Mouse (Mus musculus) c-Kit-positive CD71-positive TER-119-positive erythroid progenitor cells, embryonic 14.5 days (primary cell): ENCODE data around the gene Gm49380.

ENCODE experiments used
- DNase-seq: peaks from one replicate; pipeline ENCODE4 v3.0.0-alpha.2; 2013; ENCODE audit warnings: low spot score

Gene Gm49380

DNA sequence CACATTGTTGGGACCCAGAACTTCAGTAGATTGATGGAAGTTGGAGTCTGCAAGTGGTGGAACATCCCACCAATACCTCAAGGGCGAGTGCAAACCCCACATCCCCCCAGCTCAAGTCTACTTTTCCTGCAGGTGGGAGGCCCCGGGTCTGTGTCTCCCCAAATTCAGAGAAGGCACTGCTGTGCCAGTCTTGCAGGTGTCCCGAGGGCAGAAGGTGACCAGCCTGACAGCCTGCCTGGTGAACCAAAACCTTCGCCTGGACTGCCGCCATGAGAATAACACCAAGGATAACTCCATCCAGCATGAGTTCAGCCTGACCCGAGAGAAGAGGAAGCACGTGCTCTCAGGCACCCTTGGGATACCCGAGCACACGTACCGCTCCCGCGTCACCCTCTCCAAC lies 66.9 kb downstream of the Gm49380 start:
- DNase-seq = no peak

GRCm38 (mm10) chr9:44045884-44046272 lies 67.4 kb downstream of the Gm49380 start:
- no peak for DNase-seq

- DNase-seq = no peak
Observed at GRCm38 (mm10) chr9:44045158-44045883, 68.0 kb downstream of the Gm49380 start.

- DNase-seq = no peak
Observed at GRCm38 (mm10) chr9:44044426-44045157, 68.7 kb downstream of the Gm49380 start.

DNA sequence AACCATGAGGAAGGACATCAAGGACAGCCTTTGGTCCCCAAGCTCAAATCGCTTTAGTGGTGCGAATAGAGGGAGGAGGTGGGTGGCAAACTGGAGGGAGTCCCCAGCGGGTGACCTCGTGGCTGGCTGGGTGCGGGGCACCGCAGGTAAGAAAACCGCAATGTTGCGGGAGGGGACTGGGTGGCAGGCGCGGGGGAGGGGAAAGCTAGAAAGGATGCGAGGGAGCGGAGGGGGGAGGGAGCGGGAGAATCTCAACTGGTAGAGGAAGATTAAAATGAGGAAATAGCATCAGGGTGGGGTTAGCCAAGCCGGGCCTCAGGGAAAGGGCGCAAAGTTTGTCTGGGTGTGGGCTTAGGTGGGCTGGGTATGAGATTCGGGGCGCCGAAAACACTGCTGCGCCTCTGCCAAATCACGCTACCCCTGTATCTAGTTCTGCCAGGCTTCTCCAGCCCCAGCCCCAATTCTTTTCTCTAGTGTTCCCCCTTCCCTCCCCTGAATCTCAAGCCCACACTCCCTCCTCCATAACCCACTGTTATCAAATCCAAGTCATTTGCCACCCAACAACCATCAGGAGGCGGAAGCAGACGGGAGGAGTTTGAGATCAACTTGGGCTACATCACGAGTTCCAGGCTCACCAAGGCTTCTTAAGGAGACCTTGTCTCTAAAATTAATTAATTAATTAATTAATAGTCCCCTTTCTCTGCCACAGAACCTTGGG lies 69.4 kb downstream of the Gm49380 start:
- DNase-seq = no peak

DNA sequence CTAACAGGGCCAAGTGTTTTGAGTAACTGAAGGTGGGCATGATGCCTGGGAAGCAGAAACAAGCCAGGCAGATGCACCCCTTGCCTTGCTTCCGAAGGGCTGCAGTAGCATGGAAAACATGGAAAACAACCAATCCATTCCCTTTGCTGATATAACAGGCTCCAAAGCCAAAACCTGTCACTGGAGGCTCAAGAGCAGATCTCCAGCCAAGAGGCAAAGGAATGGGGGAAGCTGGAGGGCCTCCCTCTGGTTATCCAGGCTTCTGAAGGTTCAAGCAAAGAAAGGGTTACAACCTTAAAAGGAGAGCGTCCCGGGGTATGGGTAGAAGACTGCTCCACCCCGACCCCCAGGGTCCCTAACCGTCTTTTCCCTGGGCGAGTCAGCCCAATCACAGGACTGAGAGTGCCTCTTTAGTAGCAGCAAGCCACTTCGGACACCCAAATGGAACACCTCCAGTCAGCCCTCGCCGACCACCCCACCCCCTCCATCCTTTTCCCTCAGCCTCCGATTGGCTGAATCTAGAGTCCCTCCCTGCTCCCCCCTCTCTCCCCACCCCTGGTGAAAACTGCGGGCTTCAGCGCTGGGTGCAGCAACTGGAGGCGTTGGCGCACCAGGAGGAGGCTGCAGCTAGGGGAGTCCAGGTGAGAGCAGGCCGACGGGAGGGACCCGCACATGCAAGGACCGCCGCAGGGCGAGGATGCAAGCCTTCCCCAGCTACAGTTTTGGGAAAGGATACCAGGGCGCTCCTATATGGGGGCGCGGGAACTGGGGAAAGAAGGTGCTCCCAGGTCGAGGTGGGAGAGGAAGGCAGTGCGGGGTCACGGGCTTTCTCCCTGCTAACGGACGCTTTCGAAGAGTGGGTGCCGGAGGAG lies 70.2 kb downstream of the Gm49380 start, which contains the start of gene Thy1:
Gene Thy1, plus strand, starts transcription at position 549 of the 872 bp plus-strand sequence.
- no peak for DNase-seq

DNA sequence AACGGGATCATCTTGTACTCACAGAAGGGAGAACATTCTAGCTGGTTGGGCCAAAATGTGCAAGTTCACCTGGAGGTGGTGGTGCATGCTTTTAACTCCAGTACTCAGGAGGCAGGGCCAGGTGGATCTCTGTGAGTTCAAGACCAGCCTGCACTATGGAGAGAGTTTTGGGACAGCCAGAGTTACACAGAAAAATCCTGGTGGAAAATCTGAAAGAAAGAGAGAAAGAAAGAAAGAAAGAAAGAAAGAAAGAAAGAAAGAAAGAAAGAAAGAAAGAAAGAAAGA lies 71.0 kb downstream of the Gm49380 start:
- no peak for DNase-seq

GRCm38 (mm10) chr9:44041511-44042395 lies 71.5 kb downstream of the Gm49380 start:
- DNase-seq = no peak

- no peak for DNase-seq
Observed at GRCm38 (mm10) chr9:44037106-44037505, 76.2 kb downstream of the Gm49380 start.

- DNase-seq = no peak
Observed at GRCm38 (mm10) chr9:44033957-44034727, 79.2 kb downstream of the Gm49380 start.

DNA sequence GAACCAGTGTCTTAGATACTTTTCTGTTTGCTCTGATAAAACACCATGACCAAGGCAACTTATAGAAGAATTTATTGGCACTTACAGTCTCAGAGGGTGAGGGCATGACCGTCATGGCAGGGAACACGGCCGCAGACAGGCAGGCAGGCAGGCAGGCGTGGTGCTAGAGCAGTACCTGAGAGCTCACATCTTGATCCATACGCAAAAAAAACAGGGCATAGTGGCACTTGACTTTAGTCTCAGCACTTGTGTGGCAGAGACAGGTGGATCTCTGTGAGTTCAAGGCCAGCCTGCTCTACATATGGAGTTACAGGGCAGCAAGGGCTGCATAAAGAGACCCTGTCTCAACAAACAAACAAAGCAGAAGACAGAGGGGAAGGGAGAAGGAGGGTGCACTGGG lies 80.0 kb downstream of the Gm49380 start:
- DNase-seq = no peak

GRCm38 (mm10) chr9:44031946-44032345 lies 81.4 kb downstream of the Gm49380 start:
- no peak for DNase-seq

DNA sequence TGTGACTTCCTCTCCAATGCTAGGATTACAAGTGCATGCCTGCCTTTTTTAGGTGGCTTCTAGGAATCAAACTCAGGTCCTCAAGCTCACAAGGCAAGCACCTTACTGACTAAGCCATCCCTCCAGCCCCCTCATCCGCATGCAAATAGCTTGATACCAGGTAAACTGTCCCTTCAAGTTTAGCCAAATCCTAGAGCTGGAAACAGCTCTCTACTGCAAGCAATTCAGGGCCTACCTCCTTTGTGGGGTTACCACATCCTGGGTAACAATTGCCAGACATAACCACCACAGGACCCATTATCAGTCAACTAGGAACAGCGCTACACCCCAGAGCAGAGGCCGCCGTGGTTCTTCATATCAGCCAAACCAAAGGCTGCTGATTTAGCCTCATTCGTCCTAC lies 82.2 kb downstream of the Gm49380 start:
- DNase-seq = no peak

DNA sequence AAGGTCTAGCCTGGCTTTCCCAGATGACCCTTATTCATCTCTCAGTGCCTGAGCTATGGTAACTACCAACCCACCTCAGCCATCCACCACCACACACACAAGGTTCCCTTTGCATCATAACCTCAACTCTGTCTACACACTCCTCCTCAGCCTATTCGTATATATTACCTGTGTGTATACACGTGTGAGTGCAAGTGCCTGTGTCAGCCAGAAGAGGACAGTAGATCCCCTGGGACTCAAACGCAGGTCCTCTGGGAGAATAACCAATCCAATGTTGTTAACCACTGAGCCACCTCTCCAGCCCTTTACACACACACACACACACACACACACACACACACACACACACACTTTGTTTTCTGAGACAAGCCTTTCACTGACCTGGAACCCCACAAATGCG lies 82.7 kb downstream of the Gm49380 start:
- no peak for DNase-seq

GRCm38 (mm10) chr9:44029580-44030236 lies 83.6 kb downstream of the Gm49380 start:
- DNase-seq = no peak

GRCm38 (mm10) chr9:44024096-44024495 lies 89.2 kb downstream of the Gm49380 start:
- DNase-seq = no peak

GRCm38 (mm10) chr9:44022100-44022847 lies 91.0 kb downstream of the Gm49380 start:
- no peak for DNase-seq

GRCm38 (mm10) chr9:44020001-44020400 lies 93.3 kb downstream of the Gm49380 start:
- DNase-seq = no peak

DNA sequence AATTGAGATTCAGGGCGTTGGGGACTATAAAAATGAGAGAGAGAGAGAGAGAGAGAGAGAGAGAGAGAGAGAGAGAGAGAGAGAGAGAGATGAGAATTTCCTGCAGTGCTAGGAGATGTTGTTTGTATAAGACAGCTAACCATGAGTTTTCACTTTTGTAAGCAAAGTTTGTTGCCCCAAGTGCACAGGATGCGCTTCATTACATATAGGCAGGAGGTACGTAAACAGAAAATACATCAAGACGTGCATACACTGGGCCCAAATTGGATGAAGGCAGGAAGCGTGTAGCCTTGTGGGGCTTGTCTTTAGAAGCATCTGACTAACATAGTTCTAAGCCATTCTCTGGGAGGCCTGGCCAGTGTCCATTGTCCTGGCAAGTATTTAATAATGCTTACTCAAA lies 95.5 kb downstream of the Gm49380 start:
- DNase-seq = no peak
